Mouse (Mus musculus) layer of hippocampus, postnatal 36 days (tissue): Measurements from ENCODE around the gene H2afv. TPM values are rescaled to one million over a fixed set of nuclear protein-coding genes. Genes with fewer than 3 reads are reported as not detected.
"Not testable (repeated sequence)": the region's sequence is repeated elsewhere in the genome, so short reads cannot be mapped to it uniquely, and the experiment has no call there.

ENCODE experiments used
- DNase-seq, 2 experiments: peaks; one replicate each; pipeline ENCODE4 v3.0.0; 2022
- total RNA-seq, 2 experiments: library from RNA; stranded (reverse); gene quantifications; 2 replicates each; pipeline ENCODE4 v1.2.3; 2021

Gene H2afv
- total RNA-seq, 2 experiments from 2014 or later: 41.8 to 42.6 TPM

DNA sequence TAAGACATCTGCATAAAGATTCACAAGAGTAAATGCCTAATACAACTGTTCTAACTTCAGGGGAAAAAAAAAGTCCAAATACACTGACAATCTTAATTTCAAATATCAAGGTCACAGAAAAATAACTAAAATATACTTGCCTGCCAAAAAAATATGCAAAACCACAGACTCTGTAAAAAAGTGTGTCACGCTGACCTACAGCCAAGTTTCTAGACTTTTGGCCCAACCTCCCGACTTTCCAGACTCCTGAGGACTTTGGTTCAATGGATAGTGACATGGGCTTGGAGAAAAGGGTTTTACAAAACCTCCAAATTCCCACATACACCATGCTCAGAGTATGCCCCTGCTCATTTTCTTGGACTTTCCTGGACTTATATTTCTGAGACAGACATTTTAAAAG is 24.3 kb upstream of the H2afv start:
- no peak for DNase-seq

GRCm38 (mm10) chr11:6465122-6465521 is 20.9 kb upstream of the H2afv start:
- DNase-seq: peak in 1 of 2 experiments; percentile 37

GRCm38 (mm10) chr11:6463159-6463837 is 19.1 kb upstream of the H2afv start:
- DNase-seq: no peak

DNA sequence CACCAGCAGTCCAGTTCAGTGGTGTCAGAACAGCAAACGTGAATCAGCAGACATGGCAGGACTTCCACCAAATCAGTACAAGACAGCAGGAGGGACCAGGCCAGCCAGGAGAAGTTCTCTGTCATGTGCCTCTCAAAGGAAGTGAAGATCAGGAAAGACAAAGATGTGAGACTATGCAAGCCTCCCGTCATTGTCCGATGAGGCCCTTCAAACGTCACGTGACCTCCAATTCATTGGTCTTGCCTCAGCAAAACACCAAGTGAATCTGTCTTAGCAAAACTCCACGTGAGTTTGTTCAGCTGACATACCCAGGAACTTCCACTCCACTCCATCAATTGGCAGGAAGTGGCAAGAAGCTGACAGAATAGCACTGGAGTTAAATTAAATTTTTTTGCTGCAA is 11.8 kb upstream of the H2afv start:
- DNase-seq: no peak

DNA sequence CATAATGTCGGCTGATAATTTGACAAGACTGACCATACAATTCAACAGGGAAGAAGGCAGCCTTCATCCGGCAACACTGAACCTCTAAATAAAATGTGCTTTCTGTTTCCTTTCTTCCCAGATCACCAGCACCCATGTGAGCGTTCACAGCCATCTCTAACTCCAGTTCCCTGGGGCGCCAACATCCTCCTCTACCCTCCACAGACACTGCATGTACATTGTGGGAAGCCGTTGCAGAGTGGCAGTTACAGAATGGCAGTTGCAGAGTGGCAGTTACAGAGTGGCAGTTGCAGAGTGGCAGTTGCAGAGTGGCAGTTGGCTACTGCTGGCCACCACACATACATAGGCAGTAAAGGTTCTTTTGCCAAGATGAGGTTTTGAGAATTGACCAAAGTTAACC is 3.9 kb upstream of the H2afv start:
- not testable (repeated sequence) for DNase-seq

GRCm38 (mm10) chr11:6447493-6447892 is 3.2 kb upstream of the H2afv start:
- DNase-seq: no peak

GRCm38 (mm10) chr11:6445951-6446350 is 1.7 kb upstream of the H2afv start:
- no peak for DNase-seq

DNA sequence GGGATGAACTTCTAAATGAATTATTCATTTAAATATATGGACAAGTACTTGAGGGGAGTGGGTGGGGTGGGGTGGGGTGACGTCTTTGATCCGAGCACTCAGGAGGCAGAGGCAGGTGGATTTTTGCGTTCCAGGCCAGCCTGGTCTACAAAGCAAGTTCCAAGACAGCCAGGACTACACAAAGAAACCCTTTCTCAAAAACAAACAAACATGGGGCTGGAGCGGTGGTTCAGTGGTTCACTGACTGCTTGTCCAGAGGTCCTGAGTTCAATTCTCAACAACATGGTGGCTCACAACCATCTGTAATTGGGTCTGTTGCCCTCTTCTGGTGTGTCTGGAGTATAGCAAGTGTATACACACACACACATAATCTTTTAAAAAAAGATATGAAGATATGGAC is 1.2 kb upstream of the H2afv start:
- DNase-seq: no peak

DNA sequence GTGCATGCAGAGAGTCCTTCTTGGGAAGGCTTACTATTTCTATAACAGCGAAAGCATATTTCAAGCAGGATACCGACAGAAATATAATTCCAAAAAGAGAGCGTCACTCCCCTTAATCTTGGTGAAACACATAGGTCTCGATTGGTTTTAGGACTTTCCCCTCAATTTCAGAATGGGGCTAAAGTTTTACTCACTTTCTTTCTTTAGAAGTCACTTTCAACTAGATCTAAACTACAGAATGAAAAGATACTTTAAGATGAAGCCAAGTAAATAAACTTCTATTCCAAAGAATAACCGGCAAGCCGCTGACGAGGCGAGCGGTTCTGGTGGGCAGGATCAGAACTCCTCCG is 541 bp downstream of the H2afv start:
- no peak for DNase-seq

GRCm38 (mm10) chr11:6443102-6443501 is 1.1 kb downstream of the H2afv start:
- no peak for DNase-seq

DNA sequence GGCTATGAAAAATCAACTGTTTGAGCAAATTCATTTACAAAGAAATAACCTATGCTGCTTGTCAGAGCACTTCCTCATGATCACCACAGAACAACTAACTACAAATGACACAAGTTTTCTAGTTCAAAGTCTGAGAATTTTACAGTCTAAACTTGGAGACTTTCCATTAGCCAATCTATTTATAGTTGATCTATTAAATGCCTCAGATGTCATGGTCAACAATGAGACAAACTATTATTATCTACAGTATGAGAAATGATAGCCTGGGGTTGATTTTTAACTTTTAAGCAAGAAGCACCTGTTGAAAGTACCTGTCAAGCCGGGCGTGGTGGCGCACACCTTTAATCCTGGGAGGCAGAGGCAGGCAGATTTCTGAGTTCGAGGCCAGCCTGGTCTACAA is 1.7 kb downstream of the H2afv start:
- DNase-seq: no peak

- no peak for DNase-seq
Measured at GRCm38 (mm10) chr11:6440171-6440570, 4.1 kb downstream of the H2afv start.

DNA sequence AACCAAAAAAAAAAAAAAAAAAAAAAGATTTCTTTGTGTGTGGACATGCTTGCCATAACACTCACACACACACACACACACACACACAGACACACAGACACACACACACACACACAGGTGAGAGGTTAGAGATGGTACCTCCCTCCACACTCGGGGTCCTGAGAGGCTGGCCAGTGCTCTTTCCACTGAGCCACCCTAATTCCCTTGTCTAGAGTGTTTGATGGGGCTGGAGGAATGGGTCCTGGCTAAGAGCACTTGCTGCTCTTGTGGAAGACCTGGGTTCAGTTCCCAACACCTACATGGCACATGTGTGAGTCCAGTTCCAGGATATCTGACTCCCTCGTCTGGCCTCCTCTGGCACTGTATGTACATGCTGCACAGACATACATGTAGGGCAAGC is 6.6 kb downstream of the H2afv start:
- DNase-seq: no peak

GRCm38 (mm10) chr11:6436442-6436841 is 7.8 kb downstream of the H2afv start:
- DNase-seq: peak in 1 of 2 experiments; percentile 20

DNA sequence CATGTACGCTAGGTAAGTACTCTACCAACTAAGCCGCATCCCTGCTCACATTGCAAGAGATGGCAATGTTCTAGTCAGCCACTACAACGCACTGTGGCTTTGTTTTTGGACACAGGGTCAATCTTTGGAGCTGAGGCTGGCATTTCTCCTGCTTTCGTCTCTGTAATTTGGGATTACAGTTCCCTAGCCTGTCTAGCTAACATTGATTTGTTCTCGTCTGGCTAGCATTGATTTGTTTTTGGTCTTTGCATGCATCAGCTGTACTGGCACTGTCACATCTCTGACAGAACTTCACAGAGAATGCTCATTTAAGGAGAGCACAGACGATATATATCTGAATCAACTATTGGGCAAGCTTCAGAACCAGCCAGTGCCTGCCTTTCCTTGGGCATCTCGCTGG is 14.1 kb downstream of the H2afv start:
- DNase-seq: no peak

DNA sequence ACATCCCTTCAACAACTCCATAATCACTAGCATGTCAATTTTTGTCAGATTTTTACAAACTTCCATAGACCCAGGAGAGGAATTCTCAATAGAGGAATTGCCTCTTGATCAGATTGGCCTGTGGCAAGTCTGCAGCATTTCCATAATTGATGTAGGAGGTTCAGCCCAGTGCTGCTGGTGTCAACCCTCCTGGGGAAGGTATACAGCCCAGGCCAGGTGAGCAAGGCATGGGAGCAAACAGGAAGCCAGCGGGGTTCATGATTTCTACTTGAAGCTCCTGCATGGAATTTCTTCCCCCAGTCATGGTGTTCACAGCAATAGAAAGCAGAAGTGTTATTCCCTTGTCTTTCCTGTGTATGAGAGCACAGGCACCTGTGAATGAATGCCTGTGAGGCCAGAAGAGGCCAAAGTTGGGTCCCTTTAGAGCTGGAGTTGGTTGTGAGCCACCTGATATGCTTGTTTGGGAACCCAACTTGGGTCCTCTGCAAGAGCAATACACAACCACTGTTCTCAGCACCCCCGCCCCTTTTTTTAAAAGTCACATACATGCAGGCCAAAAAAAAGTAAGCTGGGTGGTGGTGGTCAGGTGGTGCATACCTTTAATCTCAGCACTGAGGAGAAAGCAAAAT is 23.4 kb downstream of the H2afv start:
- no peak for DNase-seq

DNA sequence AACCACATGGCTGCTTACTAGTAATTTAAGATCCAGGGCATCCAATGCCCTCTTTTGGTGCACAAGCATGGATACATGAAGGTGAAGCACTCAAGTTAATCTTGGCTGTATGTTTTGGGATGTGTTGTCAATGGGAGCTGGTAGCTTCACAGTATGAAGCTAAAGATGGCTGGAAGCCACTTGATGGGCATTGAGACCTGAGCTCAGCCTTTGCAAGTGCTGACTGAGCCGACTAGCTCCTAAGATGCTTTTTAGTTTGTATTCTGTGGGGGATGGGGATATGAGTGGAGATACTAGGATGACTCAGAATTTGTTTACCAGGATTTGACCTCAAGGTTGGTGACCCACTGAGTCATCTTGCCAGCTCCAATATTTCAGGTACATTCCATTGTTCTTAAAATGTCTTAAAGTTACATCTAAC is 23.9 kb downstream of the H2afv start:
- DNase-seq: no peak

DNA sequence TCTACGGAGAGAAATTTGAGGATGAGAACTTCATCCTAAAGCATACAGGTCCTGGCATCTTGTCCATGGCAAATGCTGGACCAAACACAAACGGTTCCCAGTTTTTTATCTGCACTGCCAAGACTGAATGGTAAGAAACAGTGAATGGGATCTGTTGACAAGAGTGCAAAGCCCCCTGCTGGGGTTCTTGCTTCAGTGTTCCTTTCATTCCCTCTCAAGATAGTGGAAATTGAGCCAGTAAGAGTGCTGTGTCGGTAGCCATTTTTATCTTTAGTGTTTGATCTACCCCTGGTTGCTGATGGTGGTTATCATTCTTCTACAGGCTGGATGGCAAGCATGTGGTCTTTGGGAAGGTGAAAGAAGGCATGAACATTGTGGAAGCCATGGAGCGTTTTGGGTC is 25.1 kb downstream of the H2afv start:
- DNase-seq: not testable (repeated sequence)

DNA sequence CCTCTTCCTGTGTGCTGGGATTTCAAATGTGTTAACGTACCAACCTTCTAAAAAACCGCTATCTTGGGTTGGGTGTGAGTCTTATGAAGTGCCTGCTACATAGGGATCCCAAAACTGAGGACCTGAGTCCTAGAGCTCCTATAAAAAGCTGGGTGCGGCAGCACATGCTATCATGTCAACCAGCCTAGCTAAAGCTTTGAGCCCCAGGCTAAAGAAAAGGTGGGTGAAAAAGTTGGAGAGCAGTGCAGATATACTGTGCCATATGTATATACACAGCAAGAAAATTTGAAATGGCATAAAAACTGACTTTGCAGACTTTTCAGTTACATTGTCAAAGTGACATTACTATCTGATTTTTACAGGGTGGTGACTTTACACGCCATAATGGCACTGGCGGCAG is 25.5 kb downstream of the H2afv start:
- DNase-seq: no peak

GRCm38 (mm10) chr11:6417490-6417889 is 26.8 kb downstream of the H2afv start:
- no peak for DNase-seq

- no peak for DNase-seq
Measured at GRCm38 (mm10) chr11:6417069-6417468, 27.2 kb downstream of the H2afv start.

DNA sequence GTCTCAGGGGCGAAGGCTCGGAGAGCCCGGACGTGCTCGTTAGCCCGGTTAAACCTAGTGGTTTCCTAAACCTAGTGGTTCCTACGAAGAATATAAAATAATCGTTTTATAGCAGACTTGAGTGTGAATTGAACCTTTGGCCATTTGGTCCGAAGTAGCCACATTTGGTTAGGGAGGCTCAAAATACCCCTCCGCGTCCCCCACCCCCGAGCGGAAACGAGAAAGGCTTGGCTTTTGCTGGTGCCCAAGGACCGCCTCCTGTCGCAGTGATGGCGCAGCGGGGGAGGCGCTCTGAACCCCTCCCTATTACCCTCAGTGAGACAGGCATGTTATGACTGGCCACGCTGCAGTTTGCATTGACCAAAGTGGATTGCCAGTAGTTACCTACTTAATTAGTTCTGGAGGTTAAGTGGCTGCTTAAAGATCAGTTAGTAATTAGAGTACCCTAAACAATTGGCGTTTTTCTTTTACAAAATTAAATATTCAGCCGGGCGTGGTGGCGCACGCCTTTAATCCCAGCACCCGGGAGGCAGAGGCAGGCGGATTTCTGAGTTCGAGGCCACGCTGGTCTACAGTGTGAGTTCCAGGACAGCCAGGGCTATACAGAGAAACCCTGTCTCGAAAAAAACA is 27.7 kb downstream of the H2afv start:
- DNase-seq: peak; percentile 76 to 78

GRCm38 (mm10) chr11:6415551-6416404 is 28.5 kb downstream of the H2afv start:
- DNase-seq: peak; percentile 99
